Mouse (Mus musculus) olfactory bulb, adult 2 months (tissue): ENCODE measurements around the gene Ing1. TPM values are rescaled to one million over a fixed set of nuclear protein-coding genes. Genes with fewer than 3 reads are reported as not detected.
A peak's percentile ranks its signal among the peaks of the same experiment; 100 is the strongest.

Source experiments
- H3K27ac ChIP-seq: fragments of 200-500 bp; 2 replicates; pipeline ENCODE4 v1.5.1; 2012; ENCODE audit warnings: low read depth, low read length; ENCODE audit not compliant: insufficient read depth
- H3K4me1 ChIP-seq: fragments of 200-500 bp; 2 replicates; pipeline ENCODE4 v1.6.1; 2012; ENCODE audit warnings: low read length; ENCODE audit not compliant: control insufficient read depth, insufficient read depth
- H3K4me3 ChIP-seq: fragments of 200-500 bp; 2 replicates; pipeline ENCODE4 v1.5.1; 2012; ENCODE audit warnings: mild to moderate bottlenecking, low read depth, low read length, moderate library complexity; ENCODE audit not compliant: insufficient read depth
- CTCF ChIP-seq: fragments of 200-500 bp; IDR thresholded peaks from 2 replicates; pipeline ENCODE4 v1.5.1; 2012; ENCODE audit warnings: low read depth, mild to moderate bottlenecking, low read length, moderate library complexity; ENCODE audit not compliant: insufficient read depth
- POLR2A ChIP-seq: fragments of 200-500 bp; IDR thresholded peaks from 2 replicates; pipeline ENCODE4 v1.6.1; 2012; ENCODE audit warnings: mild to moderate bottlenecking, low read depth, low read length, moderate library complexity; ENCODE audit not compliant: insufficient read depth
- WGBS: fragments of 180-500 bp; shearing (Covaris S2); methylation state at CpG from one replicate; pipeline ENCODE4 v1.1.7; 2018; 5-methylcytosine and 5-hydroxymethylcytosine counted together
- polyA plus RNA-seq: library from polyadenylated mRNA; stranded (reverse); fragments of >200 nt; gene quantifications from 2 replicates; pipeline ENCODE4 v1.2.4, GENCODE M21; 2012; ENCODE audit warnings: low replicate concordance; ENCODE audit not compliant: missing spikeins, insufficient read depth, insufficient read length

Gene Ing1
- not detected in 2 replicates for polyA plus RNA-seq

- H3K27ac ChIP-seq: peak within 1 kb of the TSS; percentile 98
- no peak for TF ChIP-seq CTCF
- TF ChIP-seq POLR2A: peak; percentile 94
- peak within 1 kb of the TSS; percentile 65 for H3K4me3 ChIP-seq
- under 1% methylated on average over 52 of the region's 52 CpGs for WGBS
- peaks cover 2% of the 10 kb centered on the region; the same call in 1 of the 2 replicates for H3K4me1 ChIP-seq
Observed at GRCm38 (mm10) chr8:11554799-11555719, at the start of gene Ing1. Gene Ing1 (plus strand): TSS chr8:11555571.

GRCm38 (mm10) chr8:11506074-11506473, 49.3 kb upstream of the Ing1 start:
- H3K27ac ChIP-seq: no peak overlapping the region
- 73% methylated on average over 14 of the region's 14 CpGs for WGBS

GRCm38 (mm10) chr8:11506802-11507201, 48.6 kb upstream of the Ing1 start:
- H3K4me1 ChIP-seq: peaks cover 16% of the 10 kb centered on the region
- H3K27ac ChIP-seq: no peak overlapping the region
- no peak overlapping the region for H3K4me3 ChIP-seq
- WGBS: 67% methylated on average over 6 of the region's 6 CpGs
- no peak for TF ChIP-seq POLR2A
- no peak for TF ChIP-seq CTCF

More at GRCm38 (mm10) chr8:11506074-11506473, 49.3 kb upstream of the Ing1 start:
- TF ChIP-seq POLR2A (no peak), CTCF (no peak)
- Histone ChIP-seq H3K4me1 (peaks cover 11% of the 10 kb centered on the region), H3K4me3 (no peak overlapping the region)

GRCm38 (mm10) chr8:11508880-11509279, 46.5 kb upstream of the Ing1 start:
- 86% methylated on average over 10 of the region's 10 CpGs for WGBS
- TF ChIP-seq CTCF (no peak), POLR2A (no peak)
- Histone ChIP-seq H3K4me1 (peaks cover 16% of the 10 kb centered on the region), H3K27ac (no peak overlapping the region), H3K4me3 (no peak overlapping the region)

- WGBS: 56% methylated on average over 5 of the region's 5 CpGs
- TF ChIP-seq POLR2A (no peak), CTCF (no peak)
- no peak overlapping the region for H3K4me3 ChIP-seq
Observed at GRCm38 (mm10) chr8:11510971-11511370, 44.4 kb upstream of the Ing1 start.

GRCm38 (mm10) chr8:11512711-11513110, 42.7 kb upstream of the Ing1 start:
- Histone ChIP-seq H3K4me3 (no peak overlapping the region), H3K4me1 (peaks cover 7% of the 10 kb centered on the region; the same call in 1 of the 2 replicates), H3K27ac (no peak overlapping the region)
- TF ChIP-seq CTCF (no peak), POLR2A (no peak)
- WGBS: 92% methylated on average over 9 of the region's 9 CpGs

More at GRCm38 (mm10) chr8:11510971-11511370, 44.4 kb upstream of the Ing1 start:
- Histone ChIP-seq H3K27ac (no peak overlapping the region), H3K4me1 (peaks cover 10% of the 10 kb centered on the region)

GRCm38 (mm10) chr8:11513247-11513646, 42.1 kb upstream of the Ing1 start:
- Histone ChIP-seq H3K4me1 (peaks cover 5% of the 10 kb centered on the region; the same call in 1 of the 2 replicates), H3K4me3 (no peak overlapping the region), H3K27ac (no peak overlapping the region)
- TF ChIP-seq POLR2A (no peak), CTCF (no peak)
- WGBS: 90% methylated on average over 5 of the region's 5 CpGs

- TF ChIP-seq POLR2A (no peak), CTCF (no peak)
- Histone ChIP-seq H3K4me3 (no peak overlapping the region), H3K4me1 (peaks cover 5% of the 10 kb centered on the region; the same call in 1 of the 2 replicates), H3K27ac (no peak overlapping the region)
- WGBS: 94% methylated on average over 9 of the region's 9 CpGs
Observed at GRCm38 (mm10) chr8:11516292-11516691, 39.1 kb upstream of the Ing1 start.
